Mouse (Mus musculus) neural tube, embryonic 11.5 days (tissue): ENCODE data around the gene Eif6. TPM values are rescaled to one million over a fixed set of nuclear protein-coding genes. Genes with fewer than 3 reads are reported as not detected.
"Not testable (repeated sequence)": the region's sequence is repeated elsewhere in the genome, so short reads cannot be mapped to it uniquely, and the experiment has no call there.

Experiments used
- ATAC-seq: fragments of 200-750 bp; cut with Nextera tagmentation; 2 replicates; pipeline ENCODE4 v1.8.0; 2017; ENCODE audit warnings: moderate number of reproducible peaks, mild to moderate bottlenecking, moderate TSS enrichment, moderate library complexity; ENCODE audit not compliant: insufficient read depth, low FRiP score, low TSS enrichment
- DNase-seq: peaks from one replicate; pipeline ENCODE4 v3.0.0-alpha.2; 2015; ENCODE audit warnings: low spot score
- H3K27ac ChIP-seq: fragments of 300-500 bp; sonication (generic); 2 replicates; pipeline ENCODE4 v1.5.1; 2014; ENCODE audit warnings: low read depth, mild to moderate bottlenecking, low read length
- H3K27me3 ChIP-seq: fragments of 300-500 bp; sonication (generic); 2 replicates; pipeline ENCODE4 v1.6.1; 2014; ENCODE audit warnings: mild to moderate bottlenecking, low read length, mixed read lengths; ENCODE audit not compliant: control insufficient read depth, insufficient read depth
- H3K36me3 ChIP-seq: fragments of 300-500 bp; sonication (generic); 2 replicates; pipeline ENCODE4 v1.6.1; 2014; ENCODE audit warnings: mild to moderate bottlenecking, low read length, moderate library complexity, mixed read lengths; ENCODE audit not compliant: control insufficient read depth, insufficient read depth
- H3K4me1 ChIP-seq: fragments of 300-500 bp; sonication (generic); 2 replicates; pipeline ENCODE4 v1.6.1; 2014; ENCODE audit warnings: low read length, mixed read lengths; ENCODE audit not compliant: control insufficient read depth, insufficient read depth
- H3K4me2 ChIP-seq: fragments of 300-500 bp; sonication (generic); 2 replicates; pipeline ENCODE4 v1.6.1; 2014; ENCODE audit warnings: low read depth, mild to moderate bottlenecking, moderate library complexity
- H3K4me3 ChIP-seq: fragments of 300-500 bp; sonication (generic); 2 replicates; pipeline ENCODE4 v1.5.1; 2014; ENCODE audit warnings: low read depth, low read length
- H3K9ac ChIP-seq: fragments of 300-500 bp; sonication (generic); 2 replicates; pipeline ENCODE4 v1.6.1; 2014; ENCODE audit warnings: mild to moderate bottlenecking, low read length
- H3K9me3 ChIP-seq: fragments of 300-500 bp; sonication (generic); 2 replicates; pipeline ENCODE4 v1.6.1; 2016; ENCODE audit warnings: low read length; ENCODE audit not compliant: control insufficient read depth
- WGBS: fragments of 180-500 bp; shearing (Covaris S2); extraction: QIAGEN DNeasy Blood & Tissue Kit; methylation state at CpG from one replicate; pipeline ENCODE4 v1.1.7; 2014; 5-methylcytosine and 5-hydroxymethylcytosine counted together
- polyA plus RNA-seq: library from polyadenylated mRNA; unstranded; fragments of >200 nt; fragmentation: Nextera tagmentation; extraction: Ambion mirVana; gene quantifications from 2 replicates; pipeline ENCODE4 v1.2.1, GENCODE M21; 2014

The Eif6 gene
- polyA plus RNA-seq, 1 experiment from 2014 or later: 199 TPM

DNA sequence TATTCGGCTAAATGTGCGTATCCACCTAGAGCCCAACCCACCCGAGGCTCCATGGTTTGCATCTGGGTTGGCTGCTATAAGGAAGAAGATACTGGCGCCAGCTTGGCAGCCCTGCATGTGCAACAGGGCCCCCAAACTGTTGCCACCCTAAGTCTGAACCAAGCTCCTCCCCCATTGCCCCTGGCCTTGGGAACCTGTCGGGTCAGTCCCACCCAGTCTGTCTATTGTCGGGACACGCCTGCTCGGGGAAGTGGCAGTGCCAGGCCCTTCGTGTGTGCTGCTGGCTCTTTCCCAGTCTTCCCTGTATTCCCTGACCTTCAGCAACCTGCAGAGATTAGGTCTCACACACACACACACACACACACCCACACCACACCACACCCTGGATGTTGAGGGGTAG lies 8.0 kb upstream of the Eif6 start, which contains the start of gene Fam83c:
TSS of gene Fam83c (minus strand) at position 123 of the 400 bp plus-strand sequence.
- Histone ChIP-seq H3K4me2 (no peak within 1 kb of the TSS), H3K36me3 (no peaks in the 10 kb centered on the region), H3K27me3 (no peaks in the 10 kb centered on the region), H3K27ac (no peak within 1 kb of the TSS), H3K4me1 (no peaks in the 10 kb centered on the region), H3K9me3 (no peaks in the 10 kb centered on the region), H3K4me3 (no peak within 1 kb of the TSS), H3K9ac (no peak within 1 kb of the TSS)
- ATAC-seq (no peak), DNase-seq (no peak)
- WGBS: 59% methylated on average over 9 of the region's 9 CpGs

DNA sequence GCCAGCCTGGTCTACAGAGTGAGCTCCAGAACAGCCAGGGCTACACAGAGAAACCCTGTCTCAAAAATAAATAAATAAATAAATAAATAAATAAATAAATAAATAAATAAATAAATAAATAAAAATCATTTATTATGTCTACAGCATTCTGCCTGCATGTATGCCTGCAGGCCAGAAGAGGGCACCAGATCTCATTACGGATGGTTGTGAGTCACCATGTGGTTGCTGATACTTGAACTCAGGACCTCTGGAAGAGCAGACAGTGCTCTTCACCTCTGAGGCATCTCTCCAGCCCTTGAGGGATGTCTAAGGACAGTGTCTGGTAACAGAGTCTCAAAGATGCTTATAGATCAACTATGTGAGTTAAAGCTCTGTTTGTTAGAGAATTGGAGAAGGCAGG lies 5.4 kb upstream of the Eif6 start:
- not testable (repeated sequence) for DNase-seq, H3K27me3 ChIP-seq, H3K27ac ChIP-seq, ATAC-seq, H3K36me3 ChIP-seq, H3K4me1 ChIP-seq, H3K4me3 ChIP-seq, H3K9me3 ChIP-seq, H3K9ac ChIP-seq, H3K4me2 ChIP-seq
- WGBS: 80% methylated on average over 1 of the region's 1 CpGs

DNA sequence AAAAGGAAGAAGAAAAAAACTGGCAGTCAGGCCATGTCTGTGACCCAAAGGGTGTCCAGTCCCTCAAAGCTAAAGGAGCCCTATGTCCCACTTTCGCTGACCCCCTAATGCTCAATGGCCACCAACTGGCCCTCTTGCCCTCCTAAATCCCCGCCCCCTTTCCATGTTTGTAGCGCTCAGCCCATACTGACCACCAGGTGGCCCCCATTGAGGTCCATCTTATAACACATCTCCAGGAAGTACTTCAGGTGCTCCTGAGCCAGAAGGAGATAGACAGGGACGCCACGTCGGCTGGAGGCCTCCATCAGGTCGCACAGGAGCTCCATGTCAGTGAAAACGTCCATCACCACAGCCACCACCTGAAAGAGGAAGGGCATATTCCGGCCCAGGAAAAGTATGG lies 4.6 kb upstream of the Eif6 start:
- ATAC-seq (no peak), DNase-seq (no peak)
- Histone ChIP-seq H3K36me3 (no peaks in the 10 kb centered on the region), H3K4me1 (0 out of 2 replicates have a peak, but pooled peaks cover 6% of the 10 kb centered on the region), H3K4me3 (no peak overlapping the region), H3K4me2 (no peak overlapping the region), H3K27ac (no peak overlapping the region), H3K9ac (no peak overlapping the region), H3K27me3 (no peaks in the 10 kb centered on the region), H3K9me3 (no peaks in the 10 kb centered on the region)
- WGBS: 69% methylated on average over 9 of the region's 9 CpGs

DNA sequence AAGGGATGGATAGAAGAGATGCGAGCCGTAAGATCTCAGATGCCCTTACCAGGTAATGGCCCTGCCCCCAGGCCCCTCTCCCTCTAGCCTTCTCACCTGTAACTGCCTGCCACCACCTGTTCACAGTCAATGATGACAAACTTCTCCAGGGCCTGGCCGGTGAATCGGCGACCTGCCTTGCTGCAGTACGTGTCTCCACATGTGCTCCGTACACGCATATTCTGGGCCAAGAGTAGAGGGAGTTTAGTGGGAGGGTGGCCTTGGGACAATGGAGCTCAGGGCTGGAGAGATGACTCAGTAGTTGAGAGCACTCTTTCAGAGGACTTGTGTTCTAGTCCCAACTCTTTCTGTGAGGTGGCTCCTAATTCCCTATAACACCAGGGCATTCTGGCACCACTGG lies 4.1 kb upstream of the Eif6 start:
- Histone ChIP-seq H3K4me3 (no peak overlapping the region), H3K4me2 (no peak overlapping the region), H3K9me3 (no peaks in the 10 kb centered on the region), H3K27ac (no peak overlapping the region), H3K36me3 (no peaks in the 10 kb centered on the region), H3K27me3 (no peaks in the 10 kb centered on the region), H3K9ac (no peak overlapping the region), H3K4me1 (0 out of 2 replicates have a peak, but pooled peaks cover 6% of the 10 kb centered on the region)
- DNase-seq (no peak), ATAC-seq (no peak)
- 91% methylated on average over 8 of the region's 8 CpGs for WGBS

DNA sequence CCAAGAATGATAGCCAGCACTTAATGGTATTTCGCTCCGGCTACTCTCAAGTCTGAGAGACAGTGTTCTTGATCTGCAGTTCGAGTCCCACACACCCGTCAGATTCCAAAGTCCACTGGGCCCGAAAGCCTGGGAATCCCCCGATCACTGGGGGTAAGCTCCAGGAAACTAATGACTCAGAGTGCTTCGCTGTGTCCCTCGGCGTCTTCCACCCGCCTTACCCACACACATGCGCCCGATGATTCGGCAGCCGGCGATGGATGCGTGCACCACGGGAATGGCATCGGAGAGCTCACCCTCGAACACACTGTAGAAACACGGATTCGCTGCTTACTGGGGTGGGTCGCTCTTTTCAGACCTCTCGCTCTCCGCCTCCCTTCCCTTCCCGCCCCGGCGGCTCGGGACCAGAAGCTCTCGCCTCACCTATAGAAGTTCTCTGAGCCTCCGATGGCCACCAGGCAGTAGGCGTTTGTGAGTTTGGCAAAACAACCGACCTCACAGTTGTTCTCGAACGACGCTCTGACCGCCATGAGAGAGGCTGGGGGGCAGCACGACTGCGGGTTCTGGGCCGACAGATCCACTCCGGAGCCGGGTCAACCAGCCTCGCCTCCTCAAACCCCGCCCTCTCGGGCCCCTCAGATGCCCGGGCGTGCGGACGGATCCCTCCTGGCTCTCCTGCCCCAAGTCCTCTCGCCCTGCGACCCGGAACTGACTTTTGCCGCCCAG lies 658 bp downstream of the Eif6 start:
- Histone ChIP-seq H3K27ac (no peak overlapping the region), H3K36me3 (no peaks in the 10 kb centered on the region), H3K9me3 (no peaks in the 10 kb centered on the region), H3K9ac (peak overlapping the region; percentile 77), H3K27me3 (no peaks in the 10 kb centered on the region), H3K4me1 (peaks cover 10% of the 10 kb centered on the region; the same call in 1 of the 2 replicates), H3K4me3 (peak overlapping the region; percentile 81), H3K4me2 (peak overlapping the region; percentile 62)
- 2% methylated on average over 52 of the region's 52 CpGs for WGBS
- DNase-seq (peak; percentile 28), ATAC-seq (peak; percentile 41; the same call in 1 of the 2 replicates)

DNA sequence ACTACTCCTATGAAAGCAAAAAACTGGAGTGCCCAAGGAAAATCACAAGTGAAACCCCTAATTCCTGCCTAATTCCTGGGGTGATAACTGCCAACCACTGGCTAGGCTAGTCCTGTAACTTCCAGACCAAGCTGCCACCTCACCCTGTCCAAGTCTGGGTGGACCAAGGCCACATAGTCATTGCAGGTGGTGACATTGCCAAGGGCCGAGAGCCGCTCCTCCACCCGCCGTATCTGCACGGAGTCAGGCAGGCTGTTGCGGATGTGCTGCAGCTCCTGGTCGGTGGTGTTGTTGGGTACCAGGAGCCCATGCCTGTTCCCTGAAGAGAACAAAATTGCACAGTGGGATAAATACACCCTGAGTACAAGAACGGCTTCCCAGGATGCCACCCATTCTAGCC lies 3.0 kb downstream of the Eif6 start:
- H3K9ac ChIP-seq: no peak overlapping the region
- 98% methylated on average over 8 of the region's 8 CpGs for WGBS
- no peak overlapping the region for H3K4me2 ChIP-seq
- H3K27me3 ChIP-seq: no peaks in the 10 kb centered on the region
- DNase-seq (no peak), ATAC-seq (no peak)
- peaks cover 17% of the 10 kb centered on the region; the same call in 1 of the 2 replicates for H3K4me1 ChIP-seq
- H3K27ac ChIP-seq: no peak overlapping the region
- no peak overlapping the region for H3K4me3 ChIP-seq
- H3K36me3 ChIP-seq: peaks cover 5% of the 10 kb centered on the region
- H3K9me3 ChIP-seq: no peaks in the 10 kb centered on the region

DNA sequence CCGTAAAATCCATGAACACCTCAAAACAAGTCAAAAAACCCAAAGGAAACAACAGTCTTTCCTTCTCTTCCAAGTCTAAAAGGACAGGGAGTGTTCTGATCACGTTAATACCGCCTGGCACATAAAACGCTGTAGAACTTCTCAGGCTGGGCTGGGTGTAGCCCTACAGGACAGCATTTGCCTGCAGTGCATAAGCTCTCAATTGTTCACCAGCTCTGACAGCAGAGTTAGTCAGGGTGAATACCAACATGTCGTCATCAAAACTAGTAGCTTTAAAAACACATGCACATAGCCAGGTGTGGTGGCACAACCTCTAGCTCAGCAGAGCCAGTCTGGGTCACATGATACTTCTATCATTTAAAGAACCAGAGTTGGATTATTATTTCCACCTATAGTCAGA lies 5.9 kb downstream of the Eif6 start:
- Histone ChIP-seq H3K27me3 (no peaks in the 10 kb centered on the region), H3K9ac (no peak overlapping the region), H3K36me3 (peaks cover 5% of the 10 kb centered on the region), H3K4me3 (no peak overlapping the region), H3K4me1 (peaks cover 17% of the 10 kb centered on the region; the same call in 1 of the 2 replicates), H3K9me3 (no peaks in the 10 kb centered on the region), H3K4me2 (no peak overlapping the region), H3K27ac (no peak overlapping the region)
- DNase-seq (no peak), ATAC-seq (no peak)
- WGBS: 92% methylated on average over 5 of the region's 5 CpGs

DNA sequence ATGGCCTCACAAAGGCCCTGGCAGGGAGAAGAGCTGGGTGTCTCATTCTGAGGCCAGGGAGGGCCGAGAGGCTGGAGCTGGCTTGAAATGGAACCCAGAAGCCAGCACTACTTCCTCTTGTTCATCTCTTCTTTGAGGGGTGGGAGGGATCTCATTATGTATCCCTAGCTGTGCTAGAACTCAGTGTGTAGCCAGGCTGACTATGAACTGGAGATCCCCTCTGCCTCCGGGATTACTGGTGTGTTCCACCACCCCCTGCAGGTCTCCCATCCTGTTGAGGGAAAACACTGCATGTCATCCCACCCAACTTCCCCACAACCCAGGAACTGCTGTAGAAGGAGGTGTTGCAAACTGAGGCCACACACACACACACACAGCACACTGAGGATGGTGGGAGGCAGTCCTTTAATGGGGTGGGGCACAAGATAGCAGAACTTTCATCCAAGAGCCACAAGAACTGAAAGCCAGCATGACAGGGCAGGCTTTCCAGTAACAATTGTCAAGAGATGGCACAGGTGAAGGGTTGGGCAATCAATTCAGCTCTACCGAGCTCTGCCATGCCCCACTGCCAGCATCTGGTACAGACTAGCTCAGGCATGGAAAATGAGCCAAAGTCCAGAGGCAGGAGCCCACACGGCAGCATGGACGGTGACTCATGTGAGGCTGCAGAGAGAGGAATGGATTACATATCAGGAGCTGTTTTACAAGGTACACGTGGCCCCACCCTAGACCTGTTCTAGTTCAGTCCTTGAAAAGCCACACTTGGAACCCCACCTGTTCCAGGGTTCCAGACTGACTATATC lies 7.1 kb downstream of the Eif6 start:
- Histone ChIP-seq H3K36me3 (peaks cover 5% of the 10 kb centered on the region), H3K27ac (peak overlapping the region; percentile 68; the same call in 1 of the 2 replicates), H3K4me2 (peak overlapping the region; percentile 76), H3K9ac (peak overlapping the region; percentile 64; the same call in 1 of the 2 replicates), H3K9me3 (no peaks in the 10 kb centered on the region), H3K27me3 (no peaks in the 10 kb centered on the region), H3K4me1 (peaks cover 13% of the 10 kb centered on the region; the same call in 1 of the 2 replicates), H3K4me3 (peak overlapping the region; percentile 57)
- ATAC-seq (no peak; the same call in 1 of the 2 replicates), DNase-seq (no peak)
- WGBS: 63% methylated on average over 6 of the region's 6 CpGs

DNA sequence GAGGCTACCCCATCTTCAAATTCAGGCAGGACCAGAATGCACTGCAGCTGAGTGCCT lies 7.5 kb downstream of the Eif6 start, which contains the start of gene BC029722:
TSS of gene BC029722 (minus strand) at position 35 of the 57 bp plus-strand sequence.
- no peak for DNase-seq
- H3K9me3 ChIP-seq: no peaks in the 10 kb centered on the region
- H3K36me3 ChIP-seq: peaks cover 5% of the 10 kb centered on the region
- H3K27ac ChIP-seq: peak within 1 kb of the TSS; percentile 68
- ATAC-seq: no peak
- H3K9ac ChIP-seq: peak within 1 kb of the TSS; percentile 64
- peak within 1 kb of the TSS; percentile 57 for H3K4me3 ChIP-seq
- peaks cover 13% of the 10 kb centered on the region; the same call in 1 of the 2 replicates for H3K4me1 ChIP-seq
- peak within 1 kb of the TSS; percentile 76 for H3K4me2 ChIP-seq
- no peaks in the 10 kb centered on the region for H3K27me3 ChIP-seq
